Mouse (Mus musculus): ENCODE measurements around the gene Clstn1.
A peak's percentile ranks its signal among the peaks of the same experiment; 100 is the strongest.

The Clstn1 gene

GRCm38 (mm10) chr4:149567432-149568026 is 18.7 kb upstream of the Clstn1 start:
- no peak for DNase-seq (ENCODE audit: low spot score in 2 of 2)

DNA sequence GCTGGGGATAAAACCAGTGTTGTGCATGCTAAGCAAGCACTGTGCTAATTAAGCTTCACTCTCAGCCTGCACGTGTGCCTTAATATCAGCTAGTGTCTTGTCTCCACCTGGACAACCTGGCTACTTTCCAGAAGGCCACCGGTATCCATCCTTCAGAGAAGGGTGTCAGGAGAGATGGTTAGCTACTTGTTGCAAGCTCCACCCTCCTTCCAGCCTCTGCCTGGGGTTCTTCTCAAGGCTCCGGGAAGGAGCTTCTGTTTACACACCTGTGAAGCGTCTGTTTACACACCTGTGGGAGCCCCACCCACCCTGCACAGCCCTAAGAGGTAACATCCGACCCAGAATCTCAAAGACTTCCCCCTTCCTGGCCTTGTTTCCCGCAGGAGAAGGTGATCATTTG is 17.6 kb upstream of the Clstn1 start:
- no peak for DNase-seq (ENCODE audit: low spot score in 2 of 2)

- DNase-seq (ENCODE audit: low spot score in 2 of 2), result peak in 1 of 2 experiments; percentile 51
Observed at GRCm38 (mm10) chr4:149569781-149570497, 16.3 kb upstream of the Clstn1 start.

DNA sequence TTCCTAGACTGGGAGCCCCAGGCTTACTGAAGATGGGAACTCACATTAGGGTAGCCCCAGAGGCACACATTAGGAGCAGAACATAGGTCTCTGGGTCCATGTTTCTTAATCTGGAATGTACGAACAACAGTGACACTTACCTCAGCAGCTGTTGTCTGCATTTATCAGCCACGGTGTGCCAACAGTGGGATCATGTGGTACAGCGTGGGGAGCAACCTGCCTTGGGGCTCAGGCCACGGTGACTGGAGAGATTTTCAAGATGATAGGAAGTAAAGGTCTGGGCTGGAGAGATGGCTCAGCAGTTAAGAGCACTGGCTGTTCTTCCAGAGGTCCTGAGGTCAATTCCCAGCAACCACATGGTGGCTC is 15.8 kb upstream of the Clstn1 start:
- no peak for DNase-seq (ENCODE audit: low spot score in 2 of 2)

GRCm38 (mm10) chr4:149571209-149571608 is 15.1 kb upstream of the Clstn1 start:
- DNase-seq (ENCODE audit: low spot score in 2 of 2), result no peak

DNA sequence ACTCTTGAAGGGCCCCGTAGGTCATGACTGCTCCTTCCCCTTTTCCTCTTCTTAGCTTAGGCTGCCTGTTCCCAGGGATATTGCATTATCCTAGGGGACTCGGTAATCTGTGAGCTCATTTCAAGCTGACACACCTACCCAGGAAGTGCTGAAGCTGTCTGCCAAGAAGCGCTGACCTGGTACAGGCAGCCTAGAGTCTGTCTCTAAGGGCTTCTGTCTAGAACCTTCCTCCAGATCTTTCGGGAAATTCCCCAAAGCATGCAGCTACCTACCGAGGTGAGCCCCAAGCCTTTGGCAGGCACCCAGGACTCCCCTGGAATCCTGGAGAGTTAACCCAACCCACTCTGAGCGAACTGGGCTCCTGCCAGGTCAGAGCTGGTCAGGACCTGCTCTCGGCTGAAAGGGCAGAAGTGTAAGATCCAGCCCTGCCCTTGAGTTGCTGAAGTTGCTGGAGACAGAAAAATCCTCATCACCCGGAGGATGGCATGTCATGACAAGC is 14.6 kb upstream of the Clstn1 start:
- DNase-seq (ENCODE audit: low spot score in 2 of 2), result no peak

- DNase-seq (ENCODE audit: low spot score in 2 of 2), result no peak
Observed at GRCm38 (mm10) chr4:149572446-149572845, 13.8 kb upstream of the Clstn1 start.

- no peak for DNase-seq (ENCODE audit: low spot score in 2 of 2)
Observed at GRCm38 (mm10) chr4:149572851-149573250, 13.4 kb upstream of the Clstn1 start.

DNA sequence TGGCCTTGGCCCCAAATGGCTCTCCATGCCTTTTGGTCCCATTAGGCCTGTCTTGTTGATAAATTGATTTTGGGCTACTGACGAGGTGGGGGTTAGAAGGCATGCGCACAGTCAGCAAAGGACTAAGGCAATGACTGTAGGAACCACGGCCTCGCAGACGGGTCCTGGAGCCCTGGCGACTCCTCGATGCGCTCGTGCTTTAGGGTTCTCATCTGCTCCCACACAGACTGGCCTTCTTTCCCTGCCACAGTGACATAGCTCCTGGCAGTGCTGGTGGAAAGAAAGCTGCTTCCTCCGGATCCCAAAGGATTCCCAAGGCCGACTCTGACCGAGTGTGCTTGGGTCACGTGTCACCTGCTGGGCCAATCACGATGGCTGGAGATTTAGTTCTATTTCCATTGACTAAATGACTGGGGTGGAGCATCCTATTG is 11.9 kb upstream of the Clstn1 start:
- no peak for DNase-seq (ENCODE audit: low spot score in 2 of 2)

DNA sequence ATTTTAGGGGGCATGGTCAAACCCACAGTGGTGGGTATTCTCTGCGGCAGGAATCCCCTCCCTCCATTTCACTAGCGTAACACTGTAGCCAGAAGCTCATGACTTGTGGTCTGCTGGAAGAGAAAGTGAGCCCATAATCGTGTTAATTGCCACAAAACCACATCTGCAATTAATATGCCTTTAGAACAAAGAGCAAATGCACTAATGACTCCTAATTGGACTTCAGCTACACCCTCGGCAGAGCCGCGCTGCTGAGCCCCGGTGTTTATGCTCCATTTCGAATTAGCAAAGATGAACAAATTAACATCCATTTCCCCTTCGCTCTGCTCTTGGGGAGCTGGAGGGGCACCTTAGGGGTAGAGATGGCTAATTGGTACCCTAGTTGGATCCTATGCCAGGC is 10.2 kb upstream of the Clstn1 start:
- DNase-seq (ENCODE audit: low spot score in 2 of 2), result no peak

- DNase-seq (ENCODE audit: low spot score in 2 of 2), result no peak
Observed at GRCm38 (mm10) chr4:149576993-149577548, 9.2 kb upstream of the Clstn1 start.

DNA sequence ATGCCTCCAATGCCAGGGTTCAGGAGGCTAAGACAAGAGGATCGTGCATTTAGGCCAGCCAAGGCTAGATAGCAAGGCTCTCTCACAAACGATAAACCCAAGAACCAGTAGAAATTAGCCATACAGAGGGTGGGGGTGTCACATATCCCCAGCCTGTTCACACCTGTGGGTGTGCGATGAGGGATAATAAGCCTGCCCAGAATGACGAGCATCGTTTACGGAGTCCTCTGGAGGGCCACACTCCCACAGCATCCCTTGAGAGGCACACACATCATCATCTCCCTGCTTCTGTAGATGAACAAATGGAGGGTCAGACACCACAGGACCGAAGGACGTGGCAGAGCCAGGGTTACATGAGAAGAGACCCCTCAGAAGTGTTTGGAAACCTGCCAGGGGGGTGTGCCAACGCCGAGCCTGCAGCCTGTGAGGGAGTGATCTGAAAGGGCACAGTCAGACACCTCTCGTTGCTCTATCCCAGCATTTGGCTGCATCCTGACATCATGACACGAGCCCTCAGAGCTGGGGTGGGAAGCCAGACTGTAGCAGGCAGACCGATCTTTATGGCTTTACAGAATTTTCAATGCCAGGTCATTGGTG is 8.1 kb upstream of the Clstn1 start:
- no peak for DNase-seq (ENCODE audit: low spot score in 2 of 2)

DNA sequence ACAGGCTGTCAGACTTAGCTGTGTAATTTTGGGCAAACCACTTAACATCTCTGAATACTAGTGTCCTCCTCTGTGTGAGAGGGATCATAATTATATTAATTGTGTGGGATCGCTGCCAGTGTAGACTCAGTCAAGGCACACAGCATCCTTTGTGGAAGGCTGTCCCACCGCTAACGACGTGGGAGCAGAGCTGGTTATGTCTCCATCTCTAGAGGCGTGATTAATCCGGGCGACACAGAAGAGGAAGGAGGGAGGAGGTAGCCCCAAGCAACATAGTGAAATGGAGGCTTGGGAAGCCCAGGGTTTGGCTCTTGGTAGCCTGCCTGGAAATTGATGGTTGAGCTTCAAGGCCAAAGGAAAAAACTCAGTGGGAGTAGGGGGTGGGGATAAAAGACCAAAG is 7.4 kb upstream of the Clstn1 start:
- peak in 1 of 2 experiments; percentile 38 for DNase-seq (ENCODE audit: low spot score in 2 of 2)

- no peak for DNase-seq (ENCODE audit: low spot score in 2 of 2)
Observed at GRCm38 (mm10) chr4:149585236-149585635, 1.0 kb upstream of the Clstn1 start.

- DNase-seq (ENCODE audit: low spot score in 2 of 2), result peak; percentile 37 to 59
Observed at GRCm38 (mm10) chr4:149586783-149587595, 721 bp downstream of the Clstn1 start.

- peak; percentile 72 to 76 for DNase-seq (ENCODE audit: low spot score in 2 of 2)
Observed at GRCm38 (mm10) chr4:149587596-149588168, 1.4 kb downstream of the Clstn1 start.

DNA sequence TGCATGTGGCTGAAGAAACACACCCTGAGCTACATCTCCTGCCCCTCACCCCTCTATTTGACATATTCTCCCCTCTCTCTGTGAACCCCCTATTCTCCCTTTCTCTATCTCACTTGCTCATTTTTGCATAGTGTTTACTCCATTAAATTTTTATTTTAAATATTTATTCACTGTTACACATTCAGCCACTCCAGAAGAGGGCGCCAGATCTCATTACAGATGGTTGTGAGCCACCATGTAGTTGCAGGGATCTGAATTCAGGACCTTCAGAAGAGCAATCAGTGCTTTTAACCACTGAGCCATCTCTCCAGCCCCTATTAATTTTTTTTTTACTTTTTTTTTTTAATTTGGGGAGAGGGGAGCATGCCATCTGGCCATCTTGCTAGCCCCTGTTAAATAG is 3.9 kb downstream of the Clstn1 start:
- no peak for DNase-seq (ENCODE audit: low spot score in 2 of 2)

DNA sequence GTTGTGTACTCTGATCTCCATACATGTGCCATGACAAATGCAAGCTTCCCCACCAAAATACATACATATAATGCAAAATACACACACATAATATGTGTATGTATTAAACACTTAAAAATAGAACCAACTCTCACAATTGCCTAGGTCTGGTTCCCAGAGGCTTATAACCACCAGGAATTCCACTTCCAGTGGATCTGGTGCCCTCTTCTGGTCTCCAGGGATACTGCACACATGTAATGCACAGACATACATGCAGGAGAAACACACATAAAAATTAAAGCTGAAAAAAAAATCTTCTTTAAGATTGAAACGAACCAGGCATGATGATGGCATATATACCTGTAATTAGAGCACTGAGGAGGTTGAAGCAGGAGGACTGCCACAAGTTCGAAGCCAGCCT is 5.2 kb downstream of the Clstn1 start:
- no peak for DNase-seq (ENCODE audit: low spot score in 2 of 2)

DNA sequence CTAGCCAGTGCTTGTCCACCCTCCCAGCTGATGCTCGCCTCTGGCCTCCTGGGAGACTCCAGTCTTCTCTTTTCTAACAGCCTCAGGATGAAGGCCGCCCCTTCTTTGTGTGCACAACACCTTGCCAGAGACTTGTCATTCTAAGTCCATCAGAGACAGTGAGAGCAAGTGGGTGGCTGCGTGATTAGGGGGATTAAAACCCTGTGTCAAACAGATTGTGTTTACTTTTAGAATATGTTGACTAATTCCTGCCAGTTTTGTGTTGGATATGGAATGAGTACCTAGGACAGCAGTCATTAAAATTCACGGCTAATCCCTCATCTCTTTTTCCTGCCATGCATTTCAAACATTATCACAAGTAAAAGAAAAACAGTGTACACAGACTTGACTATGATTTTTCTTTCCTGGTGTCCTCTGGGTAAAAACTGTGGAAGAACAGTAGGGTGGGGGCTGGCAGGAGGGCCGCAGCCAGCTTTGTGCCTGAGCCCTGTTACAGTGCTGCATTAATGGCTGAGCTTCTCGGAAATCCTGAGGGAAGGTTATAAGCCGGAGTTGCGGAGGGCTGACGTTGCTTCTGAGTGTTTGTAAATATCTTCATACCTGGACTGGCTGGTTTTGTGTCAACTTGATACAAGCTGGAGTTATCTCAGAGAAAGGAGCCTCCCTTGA is 8.8 kb downstream of the Clstn1 start:
- DNase-seq (ENCODE audit: low spot score in 2 of 2), result no peak

GRCm38 (mm10) chr4:149597641-149598208 is 11.5 kb downstream of the Clstn1 start:
- no peak for DNase-seq (ENCODE audit: low spot score in 2 of 2)

- no peak for DNase-seq (ENCODE audit: low spot score in 2 of 2)
Observed at GRCm38 (mm10) chr4:149599549-149599948, 13.3 kb downstream of the Clstn1 start.

Measured in right cerebral cortex, adult 2 months (tissue).